Mouse (Mus musculus) right cerebral cortex, adult 2 months (tissue): ENCODE measurements around the gene Fyn.

ENCODE experiments used
- DNase-seq, 2 experiments: peaks; one replicate each; pipeline ENCODE4 v3.0.0; 2021 to 2022; ENCODE audit warnings: low spot score in 2 of 2

The Fyn gene

DNA sequence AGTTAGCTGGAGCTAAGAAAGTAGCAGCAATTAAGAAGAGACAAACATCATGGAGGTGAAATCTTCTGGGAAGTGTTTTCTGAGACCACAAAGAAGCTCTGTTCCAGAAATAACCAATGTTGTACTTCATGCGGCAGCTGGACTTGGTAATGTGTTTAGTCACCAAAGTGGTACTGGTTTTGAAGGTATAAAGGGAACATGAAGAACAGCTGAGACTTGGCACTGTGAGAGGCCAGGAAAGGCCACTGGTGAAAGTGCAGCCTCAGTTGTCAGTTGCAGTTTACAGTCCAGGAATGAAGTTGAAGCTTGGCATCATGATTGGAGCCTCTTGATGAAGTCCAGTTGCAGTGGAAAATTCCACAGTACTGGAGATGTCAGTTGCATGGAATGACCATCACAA, 237.8 kb downstream of the Fyn start:
- DNase-seq, result no peak

- no peak for DNase-seq
Measured at GRCm38 (mm10) chr10:39611234-39611633, 242.6 kb downstream of the Fyn start.

GRCm38 (mm10) chr10:39612131-39612530, 243.5 kb downstream of the Fyn start:
- DNase-seq, result no peak

GRCm38 (mm10) chr10:39612633-39612988, 244.0 kb downstream of the Fyn start, which contains the start of gene Traf3ip2:
Traf3ip2 (plus strand) TSS chr10:39612934.
- no peak for DNase-seq

DNA sequence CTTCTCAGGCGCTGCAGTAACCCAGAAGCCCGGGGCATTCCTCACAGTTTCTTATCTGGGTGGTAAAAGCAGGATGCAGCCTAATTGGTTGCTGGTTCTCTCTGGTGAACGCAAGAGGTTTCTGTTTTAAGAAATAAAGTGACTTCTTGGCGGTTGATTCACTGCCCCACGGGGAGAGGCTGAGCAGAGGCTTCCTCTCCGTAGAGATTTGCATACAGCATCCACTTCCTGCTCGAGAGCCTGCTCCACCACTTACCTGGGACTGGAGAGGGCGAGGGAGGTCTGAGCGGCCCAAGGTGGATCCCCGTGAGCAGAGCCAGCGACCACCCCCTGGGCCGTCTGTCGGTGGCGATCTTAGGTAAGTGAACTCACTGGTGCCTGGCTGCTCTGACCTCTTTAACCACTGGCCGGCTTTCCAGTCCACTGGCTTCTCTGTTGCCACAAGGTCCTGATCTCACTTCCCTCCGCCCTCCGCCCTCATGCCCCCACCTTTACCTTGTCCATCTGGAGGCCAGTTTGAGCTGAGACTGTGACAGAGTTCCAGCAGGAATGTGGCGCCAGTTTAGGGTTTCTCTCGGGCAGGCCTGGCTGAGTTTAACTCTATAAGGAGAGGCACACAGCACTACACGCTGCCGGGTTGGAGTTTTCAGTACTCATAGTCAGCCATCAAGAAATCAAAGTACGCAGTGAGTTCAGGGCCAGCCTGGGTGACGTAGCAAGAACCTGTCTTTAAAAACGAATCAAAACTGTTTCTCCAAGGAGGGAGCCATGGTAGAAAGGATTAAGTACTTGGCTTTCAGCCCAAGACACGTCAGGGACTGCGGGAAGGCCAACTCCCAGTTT, 244.6 kb downstream of the Fyn start:
- DNase-seq, result peak in 1 of 2 experiments; percentile 12

GRCm38 (mm10) chr10:39613973-39614372, 245.3 kb downstream of the Fyn start:
- no peak for DNase-seq

- DNase-seq, result no peak
Measured at GRCm38 (mm10) chr10:39614676-39615075, 246.0 kb downstream of the Fyn start.
